ENCODE assay signal across 8 mouse cellular contexts in the genomic region with DNA sequence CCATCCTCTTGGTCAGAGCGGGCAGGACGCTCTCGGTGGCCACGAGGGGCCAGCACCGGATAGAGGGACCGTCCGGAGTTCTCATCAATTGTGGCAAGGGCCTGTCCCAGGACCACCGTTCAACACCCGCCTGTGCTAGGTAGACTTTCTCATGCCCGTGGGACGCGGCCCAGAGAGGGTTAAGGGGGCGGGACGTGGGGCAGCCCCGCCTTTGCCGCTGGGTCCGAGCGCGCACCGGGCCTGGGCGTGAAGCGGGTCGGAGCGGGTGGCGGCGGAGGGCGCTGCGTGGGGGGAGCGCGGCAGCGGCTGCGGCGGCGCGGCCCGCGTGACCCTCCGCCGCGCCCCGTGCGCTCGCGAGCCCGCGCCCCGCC. TPM values are rescaled to one million over a fixed set of nuclear protein-coding genes. Genes with fewer than 3 reads are reported as not detected.
A peak's percentile ranks its signal among the peaks of the same experiment; 100 is the strongest.
DNase-seq lines count a peak whose midpoint lies in the region; ATAC-seq and TF ChIP-seq lines count a peak whose summit lies in the region.

Gene Fndc10 (plus strand): TSS at position 232 of the 371 bp plus-strand sequence.

- peak within 1 kb of the TSS; percentile 94 for H3K4me2 ChIP-seq in embryonic facial prominence, embryonic 14.5 days (ENCODE audit: low read depth, low read length)
- H3K4me2 ChIP-seq in kidney, postnatal 0 days (ENCODE audit: low read length) = peak within 1 kb of the TSS; percentile 96
- H3K4me2 ChIP-seq in liver, embryonic 11.5 days = peak within 1 kb of the TSS; percentile 93
- H3K4me2 ChIP-seq in myocyte (ENCODE audit: low read depth) = peak within 1 kb of the TSS; percentile 70

- peak; percentile 48 to 73 for DNase-seq in spleen, adult 18-20 months
- no peak for DNase-seq in spleen, adult 12 weeks (ENCODE audit: low spot score)
- peak; percentile 75 for DNase-seq in embryonic facial prominence, embryonic 14.5 days (ENCODE audit: low spot score)
- DNase-seq in heart, adult 9 months (ENCODE audit: low spot score in 2 of 2) = peak; percentile 55 to 56
- DNase-seq in kidney, postnatal 0 days (ENCODE audit: low spot score) = peak; percentile 65
- DNase-seq in liver, embryonic 11.5 days (ENCODE audit: low spot score) = peak; percentile 50
- DNase-seq in thymus, adult 18-20 months = peak; percentile 44 to 47

- peaks cover 16% of the 10 kb centered on the region for H3K4me1 ChIP-seq in embryonic facial prominence, embryonic 14.5 days (ENCODE audit: control insufficient read depth, insufficient read depth, low read length)
- H3K4me1 ChIP-seq in kidney, postnatal 0 days (replicated peaks; ENCODE audit: insufficient read depth, low read length) = 0 out of 2 replicates have a peak, but pooled peaks cover 6% of the 10 kb centered on the region
- H3K4me1 ChIP-seq in liver, embryonic 11.5 days (replicated peaks; ENCODE audit: control insufficient read depth, insufficient read depth, low read length) = 0 out of 2 replicates have a peak, but pooled peaks cover 2% of the 10 kb centered on the region

- H3K27me3 ChIP-seq in embryonic facial prominence, embryonic 14.5 days (replicated peaks; ENCODE audit: control insufficient read depth, insufficient read depth, low read length) = no peaks in the 10 kb centered on the region; the same call in 1 of the 2 replicates
- H3K27me3 ChIP-seq in kidney, postnatal 0 days (ENCODE audit: insufficient read depth, low read length) = no peaks in the 10 kb centered on the region
- H3K27me3 ChIP-seq in liver, embryonic 11.5 days (replicated peaks; ENCODE audit: control insufficient read depth, insufficient read depth, low read length) = peaks cover 45% of the 10 kb centered on the region
- no peaks in the 10 kb centered on the region for H3K27me3 ChIP-seq in myocyte (ENCODE audit: control insufficient read depth, insufficient read depth, insufficient read length)

- H3K9me3 ChIP-seq in embryonic facial prominence, embryonic 14.5 days (ENCODE audit: control insufficient read depth, low read length) = no peaks in the 10 kb centered on the region
- no peaks in the 10 kb centered on the region for H3K9me3 ChIP-seq in kidney, postnatal 0 days (replicated peaks; ENCODE audit: low read length)
- no peaks in the 10 kb centered on the region for H3K9me3 ChIP-seq in liver, embryonic 11.5 days (ENCODE audit: control insufficient read depth, low read length)

- peak within 1 kb of the TSS; percentile 77 for H3K27ac ChIP-seq in embryonic facial prominence, embryonic 14.5 days (replicated peaks; ENCODE audit: low read depth, low read length)
- 0 out of 2 replicates have a peak within 1 kb of the TSS, but pooled peaks have one; percentile 19 for H3K27ac ChIP-seq in kidney, postnatal 0 days
- H3K27ac ChIP-seq in liver, embryonic 11.5 days (ENCODE audit: low read depth, low read length) = no peak within 1 kb of the TSS

- H3K9ac ChIP-seq in embryonic facial prominence, embryonic 14.5 days (ENCODE audit: low read depth, low read length) = peak within 1 kb of the TSS; percentile 78
- H3K9ac ChIP-seq in kidney, postnatal 0 days (ENCODE audit: low read depth, low read length) = peak within 1 kb of the TSS; percentile 75
- H3K9ac ChIP-seq in liver, embryonic 11.5 days (ENCODE audit: low read depth, low read length) = peak within 1 kb of the TSS; percentile 55

- peak; percentile 90 for ATAC-seq in embryonic facial prominence, embryonic 14.5 days (ENCODE audit: low read depth)
- ATAC-seq in kidney, postnatal 0 days (replicated peaks; ENCODE audit: low FRiP score, low read depth) = peak; percentile 73
- peak; percentile 44; the same call in 1 of the 2 replicates for ATAC-seq in liver, embryonic 11.5 days (replicated peaks; ENCODE audit: low FRiP score)

- H3K79me2 ChIP-seq in myocyte (ENCODE audit: control insufficient read depth, insufficient read depth) = no peaks in the 10 kb centered on the region

- peak; percentile 39; the same call in 1 of the 2 replicates for TF ChIP-seq CTCF in kidney, postnatal 0 days (IDR thresholded peaks at IDR 0.05; ENCODE audit: low read depth)

- WGBS in embryonic facial prominence, embryonic 14.5 days = 1% methylated on average over 24 of the region's 47 CpGs
- WGBS in kidney, postnatal 0 days = 2% methylated on average over 43 of the region's 47 CpGs
- 1% methylated on average over 45 of the region's 47 CpGs for WGBS in liver, embryonic 11.5 days

- peak; percentile 56 for TF ChIP-seq POLR2A in myocyte (IDR thresholded peaks at IDR 0.05; ENCODE audit: insufficient read length, low read depth)

- peak within 1 kb of the TSS; percentile 75 for H3K4me3 ChIP-seq in embryonic facial prominence, embryonic 14.5 days (ENCODE audit: low read depth, low read length)
- peak within 1 kb of the TSS; percentile 66 for H3K4me3 ChIP-seq in kidney, postnatal 0 days (replicated peaks; ENCODE audit: low read depth, low read length)
- H3K4me3 ChIP-seq in liver, embryonic 11.5 days (ENCODE audit: low read depth, low read length) = peak within 1 kb of the TSS; percentile 60
- peak within 1 kb of the TSS; percentile 15 for H3K4me3 ChIP-seq in myocyte

- no peaks in the 10 kb centered on the region for H3K36me3 ChIP-seq in embryonic facial prominence, embryonic 14.5 days (ENCODE audit: control insufficient read depth, insufficient read depth, low read length)
- H3K36me3 ChIP-seq in kidney, postnatal 0 days (ENCODE audit: insufficient read depth, low read length) = no peaks in the 10 kb centered on the region
- H3K36me3 ChIP-seq in liver, embryonic 11.5 days (ENCODE audit: control insufficient read depth, insufficient read depth, low read length) = no peaks in the 10 kb centered on the region
- H3K36me3 ChIP-seq in myocyte (ENCODE audit: control insufficient read depth, insufficient read depth) = no peaks in the 10 kb centered on the region

- peak within 1 kb of the TSS; percentile 43 for H3ac ChIP-seq in myocyte (ENCODE audit: control insufficient read depth, insufficient read length)

TF ChIP-seq in myocyte, 11 proteins besides CTCF, POLR2A, EP300 and RAD21:
- TF ChIP-seq REST (IDR thresholded peaks at IDR 0.05; ENCODE audit: insufficient read depth, insufficient read length) (no peak), POLR2AphosphoS2 (IDR thresholded peaks at IDR 0.05; ENCODE audit: insufficient read length, low read depth) (no peak), MAX (IDR thresholded peaks at IDR 0.05; ENCODE audit: low read depth) (no peak), MYOG (IDR thresholded peaks at IDR 0.05; ENCODE audit: control insufficient read depth in 1 of 3, insufficient read depth in 1 of 3, insufficient read length in 2 of 3, low read depth in 2 of 3) (no peak), TCF12 (IDR thresholded peaks at IDR 0.05; ENCODE audit: insufficient read depth, poor library complexity, severe bottlenecking) (no peak)

RNA-seq across cellular contexts. Expression of gene Fndc10, which starts in this region (rescaled TPM):
- 6.3 and 6.9 TPM in 2 replicates for polyA plus RNA-seq in embryonic facial prominence, embryonic 14.5 days (2014; fragmentation: Nextera tagmentation; extraction: Ambion mirVana)
- 9.1 and 12.1 TPM in 2 replicates for polyA plus RNA-seq in kidney, postnatal 0 days (2015; fragmentation: Nextera tagmentation; extraction: Ambion mirVana)
- 0.86 and 1.4 TPM in 2 replicates for polyA plus RNA-seq in liver, embryonic 11.5 days (2014; fragmentation: Nextera tagmentation; extraction: Ambion mirVana)
- 8.3 TPM for polyA plus RNA-seq in myocyte (2012; fragmentation: generic; extraction: Trizol)

Comparison
In these comparisons a context has a peak if more than half of its experiments do, and no peak if none do; other contexts are left out.
1. H3K4me3 ChIP-seq: peak in every context shown above with its lines; median percentile 75 in embryonic facial prominence, embryonic 14.5 days; 66 in kidney, postnatal 0 days; 60 in liver, embryonic 11.5 days; 15 in myocyte.